Mouse (Mus musculus) gastrocnemius, adult 18-20 months (tissue): Measurements from ENCODE around the gene Stkld1. TPM values are rescaled to one million over a fixed set of nuclear protein-coding genes. Genes with fewer than 3 reads are reported as not detected.

Experiments
- DNase-seq: peaks from one replicate; pipeline ENCODE4 v3.0.0; 2021; ENCODE audit warnings: low spot score
- total RNA-seq, 2 experiments: library from RNA; stranded (reverse); gene quantifications; 2 replicates each; pipeline ENCODE4 v1.2.3; 2021

The Stkld1 gene
- total RNA-seq, 2 experiments from 2014 or later: 0.24 TPM; not detected in 1

DNA sequence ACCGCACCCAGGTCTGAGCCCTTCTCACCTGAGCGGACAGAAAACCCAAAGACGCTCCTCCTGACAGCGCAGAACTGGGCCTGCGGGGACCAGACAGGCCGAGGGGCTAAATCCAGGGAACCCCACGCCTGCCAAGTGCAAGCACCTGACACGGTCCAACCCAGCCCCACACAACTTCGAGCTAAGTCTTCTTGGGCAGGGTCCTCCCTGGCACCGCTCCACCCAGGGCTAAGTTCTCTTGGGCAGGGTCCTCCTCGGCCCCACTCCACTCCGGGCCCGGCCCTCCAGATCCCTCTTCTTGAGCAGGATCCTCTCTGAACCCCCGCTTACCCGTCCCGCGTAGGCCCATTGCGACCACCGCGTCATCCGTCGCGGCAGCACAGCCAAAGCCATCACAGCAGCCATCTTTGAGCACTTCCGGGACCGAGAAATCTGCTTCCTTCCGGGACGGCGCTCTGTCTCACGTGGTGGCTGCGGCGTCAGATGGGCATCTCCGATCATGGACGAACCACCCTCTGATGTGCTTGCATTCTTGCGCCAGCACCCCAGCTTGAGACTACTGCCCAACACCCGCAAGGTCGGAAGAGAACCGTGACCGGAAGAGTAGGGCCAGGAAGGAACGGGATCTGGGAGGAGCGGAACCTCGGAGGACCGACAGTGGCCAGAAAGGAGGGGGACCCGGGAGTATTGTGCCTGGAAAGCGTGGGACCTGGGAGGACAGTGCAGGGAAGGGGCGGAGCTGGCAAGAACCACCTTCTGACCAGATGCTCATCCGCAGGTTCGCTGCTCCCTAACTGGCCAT is 17.7 kb upstream of the Stkld1 start, which contains the start of the genes Surf2 and Surf1:
TSS of gene Surf2 (plus strand) at position 441 of the 802 bp plus-strand sequence.
TSS of gene Surf1 (minus strand) at position 604 of the 802 bp plus-strand sequence.
- DNase-seq: peak; percentile 78

DNA sequence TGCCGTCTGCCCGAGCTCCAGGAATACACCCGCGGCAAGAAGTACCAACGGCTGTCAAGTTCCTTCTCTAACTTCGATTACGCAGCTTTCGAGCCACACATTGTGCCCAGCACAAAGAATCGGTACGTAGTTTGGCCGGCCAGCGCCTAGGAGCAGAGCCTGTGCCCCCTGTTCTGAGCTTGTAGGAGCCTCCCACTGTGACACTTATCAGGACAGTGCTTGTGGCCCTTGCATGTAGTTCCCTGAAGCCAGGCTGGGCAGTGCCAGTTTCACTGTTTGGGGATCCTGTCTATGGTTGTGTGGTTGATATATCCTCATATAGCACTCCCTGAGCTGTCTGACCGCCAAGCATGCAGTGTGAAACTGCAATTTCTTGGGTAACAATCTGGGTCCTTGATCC is 17.1 kb upstream of the Stkld1 start:
- no peak for DNase-seq

DNA sequence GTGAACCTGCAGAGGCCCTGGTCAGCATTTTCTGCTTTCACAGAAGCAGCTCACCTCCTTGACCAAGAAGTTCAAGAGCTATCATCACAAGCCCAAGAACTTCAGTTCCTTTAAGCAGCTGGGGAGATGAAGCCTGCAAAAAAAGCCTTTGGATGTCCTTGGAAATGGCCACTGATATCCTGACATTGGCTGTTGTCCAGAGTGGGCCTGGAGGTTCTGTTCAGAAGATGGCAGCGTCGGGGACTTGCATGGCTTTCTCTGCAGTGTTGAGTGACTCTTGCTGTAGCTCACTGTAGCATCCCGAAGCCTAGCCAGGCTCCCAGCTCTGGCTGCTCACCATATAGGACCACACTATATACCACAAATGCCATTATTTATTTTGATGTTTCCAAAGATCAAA is 14.2 kb upstream of the Stkld1 start:
- DNase-seq: no peak

DNA sequence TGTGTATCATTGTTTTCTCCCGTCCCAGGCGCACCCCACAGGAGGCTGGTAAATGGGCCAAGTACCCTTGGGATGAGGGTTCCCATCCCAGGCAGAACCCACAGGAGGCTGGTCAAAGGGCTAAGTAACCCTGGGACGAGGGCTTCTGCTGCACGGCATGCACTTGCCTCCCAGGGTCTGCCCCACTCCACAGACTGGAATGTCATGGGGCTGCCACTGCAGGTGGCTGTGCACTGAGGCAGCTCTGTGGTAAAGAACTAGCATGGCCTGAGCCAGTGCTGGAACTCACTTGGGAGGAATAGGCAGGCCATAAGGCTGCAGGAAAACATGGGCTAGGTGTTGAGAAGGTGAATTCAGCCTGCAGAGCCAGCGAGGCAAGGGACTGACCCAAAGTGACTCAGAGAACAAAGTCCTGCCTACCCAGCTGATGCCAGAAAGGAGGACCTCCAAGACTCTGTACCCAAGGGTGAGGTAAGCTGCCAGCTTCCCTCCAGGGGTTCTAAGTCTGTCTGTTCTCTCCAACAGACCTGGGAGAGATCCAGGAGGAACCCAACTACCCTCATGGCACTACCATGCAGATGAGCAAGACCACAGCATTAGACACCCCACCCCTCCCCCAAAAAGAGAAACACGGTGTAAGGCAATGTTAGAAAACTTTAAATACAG is 13.5 kb upstream of the Stkld1 start:
- DNase-seq: no peak

DNA sequence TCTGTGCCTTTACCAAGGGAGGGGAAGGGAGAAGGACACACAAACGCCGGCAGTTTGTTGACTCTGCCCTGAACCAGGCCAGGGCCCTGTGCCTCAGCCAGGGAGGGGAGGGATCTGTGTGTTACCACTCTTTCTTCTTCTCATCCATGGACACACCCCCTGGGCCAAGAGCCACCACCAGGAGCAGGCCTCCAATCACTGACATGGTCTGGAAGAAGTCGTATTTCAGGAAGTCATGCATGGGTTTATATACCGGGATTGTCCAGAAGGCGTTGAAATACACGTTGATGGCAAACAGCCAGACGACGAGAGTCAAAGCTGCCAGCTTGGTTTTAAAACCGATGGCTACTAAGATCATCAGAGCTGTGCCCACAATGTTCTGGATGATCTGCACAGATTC is 12.1 kb upstream of the Stkld1 start:
- no peak for DNase-seq

DNA sequence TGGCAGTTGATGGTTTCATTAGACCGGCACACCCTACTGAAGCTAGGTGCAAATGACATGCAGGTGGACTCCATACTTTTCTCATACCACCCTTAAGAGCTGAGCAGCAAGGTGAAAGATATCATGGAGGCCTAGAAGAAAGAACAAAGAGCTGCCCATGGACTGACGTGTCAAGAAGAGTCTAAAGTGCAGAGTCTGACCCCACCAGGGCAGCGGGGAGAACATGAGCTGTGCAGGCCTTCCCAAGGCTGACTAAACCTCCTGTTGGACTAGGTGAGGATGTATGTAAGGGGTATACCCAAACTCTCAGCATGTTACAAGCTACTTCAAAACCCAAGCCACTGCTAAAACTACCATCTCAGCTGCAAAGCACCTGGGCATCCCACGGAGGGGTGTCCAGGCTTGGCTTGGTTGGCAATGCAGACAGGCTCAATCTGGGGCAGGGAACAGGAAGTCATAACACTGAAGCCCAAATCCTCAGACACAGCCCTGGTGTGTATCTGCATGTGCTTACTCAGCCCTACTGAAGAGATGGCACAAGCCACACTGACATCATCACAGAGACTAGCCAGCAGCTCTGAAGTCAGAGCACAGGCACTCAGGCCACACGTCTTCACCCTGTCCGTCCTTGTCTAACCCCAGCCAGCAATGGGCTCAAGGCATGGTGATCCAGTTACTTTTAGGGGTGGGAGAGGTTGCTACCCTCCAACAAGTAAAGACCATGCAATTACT is 5.9 kb upstream of the Stkld1 start:
- DNase-seq: no peak

DNA sequence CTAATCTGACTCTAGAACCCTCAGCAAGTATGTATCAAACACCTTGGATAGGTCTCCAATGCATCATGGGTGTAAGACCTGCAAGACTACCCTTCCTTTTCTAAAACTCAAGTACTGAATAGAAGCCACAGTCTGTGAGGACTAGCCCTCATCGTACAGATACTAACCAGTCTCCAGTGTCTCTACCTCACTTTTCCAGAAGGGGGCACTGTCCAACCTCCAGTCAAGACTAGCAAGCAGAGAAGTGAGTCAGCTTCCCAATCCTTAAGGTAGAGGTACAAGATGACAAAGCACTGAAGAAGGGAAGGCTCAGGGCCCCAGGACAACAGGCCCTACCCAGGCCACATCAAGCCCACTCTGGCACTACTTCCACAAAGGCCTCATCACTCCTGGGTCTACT is 3.5 kb upstream of the Stkld1 start:
- DNase-seq: peak; percentile 64

DNA sequence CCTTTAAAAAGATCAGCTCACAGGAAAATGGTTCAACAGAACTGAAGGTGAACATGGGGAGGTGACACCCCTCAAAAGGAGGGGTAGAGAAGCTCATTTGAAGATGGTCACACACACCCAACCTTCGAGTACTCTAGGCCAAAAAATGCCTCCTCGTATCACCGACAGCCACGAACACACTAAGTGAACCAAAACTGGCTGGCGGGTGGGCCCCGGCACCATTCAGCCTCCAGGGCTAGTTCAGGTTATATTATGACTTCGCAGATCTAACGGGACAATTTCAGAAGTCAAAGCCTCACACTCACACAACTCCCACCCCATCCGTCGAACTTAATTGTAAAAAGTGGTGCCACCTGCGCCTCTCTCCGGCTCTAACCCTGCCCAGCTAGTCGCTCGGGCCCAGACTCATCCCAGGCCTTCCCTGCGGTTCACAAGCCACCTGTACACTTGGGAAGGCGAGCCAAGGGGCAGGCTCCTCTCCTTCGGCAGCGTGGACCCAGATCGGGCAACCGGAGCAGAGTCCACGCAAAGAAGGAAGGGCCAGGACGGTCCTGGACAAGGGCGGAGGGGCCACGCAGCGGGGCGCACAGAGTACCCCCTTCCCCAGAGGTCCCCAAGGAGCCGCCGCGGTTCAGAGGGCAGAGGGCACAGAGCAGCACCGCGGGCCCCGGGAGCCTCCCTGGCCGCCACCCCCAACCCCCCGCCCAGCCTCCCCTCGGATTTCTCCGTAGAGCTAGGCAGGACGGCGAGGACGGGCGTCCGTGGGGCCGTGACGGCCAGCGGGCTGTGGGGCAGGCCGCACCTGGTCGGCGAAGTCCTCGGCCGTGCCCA is 1.2 kb upstream of the Stkld1 start:
- DNase-seq: peak; percentile 21

DNA sequence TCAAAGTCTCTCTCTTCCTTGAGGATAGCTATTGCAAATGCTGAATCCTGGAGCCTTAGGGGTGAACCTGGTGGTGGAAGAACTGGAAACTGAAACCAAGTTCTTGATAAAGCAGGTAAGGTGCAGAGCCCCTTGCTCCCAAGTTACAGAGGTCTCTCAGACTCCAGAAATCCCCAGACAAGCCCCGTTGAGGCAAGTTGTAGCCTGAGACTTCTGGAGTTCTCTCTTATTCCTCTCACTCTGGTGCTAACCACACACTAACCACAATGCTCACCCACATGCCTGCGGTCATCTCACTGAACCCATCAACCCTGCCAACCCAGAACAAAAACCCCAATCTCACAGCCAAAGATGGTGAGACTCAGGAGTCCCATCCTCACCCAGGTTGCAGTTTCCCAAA is 1.4 kb downstream of the Stkld1 start:
- no peak for DNase-seq

DNA sequence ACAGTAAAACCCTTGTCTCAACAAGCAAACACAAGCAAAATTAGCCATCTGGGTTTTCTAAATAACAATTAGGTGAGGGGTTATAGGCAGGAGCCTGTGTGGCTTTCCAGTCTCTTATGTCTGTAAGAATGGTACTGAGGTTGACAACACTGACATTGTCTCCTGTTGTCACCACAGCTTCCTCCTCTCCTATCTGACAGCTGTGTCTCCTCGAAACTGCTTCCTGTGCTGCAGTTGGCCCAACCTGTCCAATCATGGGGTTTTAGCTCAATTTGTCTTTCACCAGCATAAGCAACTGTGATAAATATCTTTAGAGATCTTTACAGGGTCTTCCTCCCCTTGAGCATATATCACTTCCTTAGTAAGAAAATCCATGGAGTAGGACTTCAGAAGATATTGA is 2.6 kb downstream of the Stkld1 start:
- no peak for DNase-seq

DNA sequence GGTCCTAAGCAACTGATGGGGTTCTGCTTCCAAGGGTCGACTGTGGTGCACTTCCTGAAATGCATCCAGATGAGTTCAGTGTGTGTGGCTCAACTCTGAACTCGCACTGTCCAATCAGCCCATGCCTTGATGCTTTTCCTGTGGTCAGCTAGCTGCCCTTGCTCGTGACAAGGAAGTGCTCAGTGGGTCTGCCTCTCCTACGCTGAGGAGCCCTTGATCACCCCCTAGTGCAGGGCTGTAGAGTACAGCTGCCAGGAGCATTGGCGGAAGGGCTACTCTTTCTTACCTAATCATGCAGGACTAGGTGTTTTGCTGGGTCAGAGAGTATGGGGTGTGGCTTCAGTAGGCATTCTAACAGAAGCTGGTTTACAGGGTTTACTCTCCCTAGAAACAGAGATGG is 7.7 kb downstream of the Stkld1 start:
- DNase-seq: no peak

DNA sequence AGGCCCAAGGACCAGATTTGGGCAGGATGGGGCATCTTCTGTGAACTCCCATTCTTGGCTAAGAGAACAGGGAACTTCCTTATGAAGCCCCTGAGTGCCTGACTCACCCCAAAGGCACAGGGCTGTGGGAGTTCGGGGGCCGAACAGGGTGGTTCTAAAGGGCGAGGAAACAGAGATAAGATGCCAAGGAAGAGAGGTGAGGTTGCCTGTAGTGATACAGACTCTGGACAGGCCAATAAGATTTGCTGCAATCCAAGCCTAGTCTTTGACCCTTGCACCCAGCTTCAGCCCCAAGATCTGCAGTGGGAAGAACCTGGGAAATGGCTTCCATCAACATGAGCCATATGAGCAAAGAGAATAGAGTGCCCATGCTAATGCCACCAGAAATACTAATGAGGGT is 9.4 kb downstream of the Stkld1 start:
- DNase-seq: no peak

DNA sequence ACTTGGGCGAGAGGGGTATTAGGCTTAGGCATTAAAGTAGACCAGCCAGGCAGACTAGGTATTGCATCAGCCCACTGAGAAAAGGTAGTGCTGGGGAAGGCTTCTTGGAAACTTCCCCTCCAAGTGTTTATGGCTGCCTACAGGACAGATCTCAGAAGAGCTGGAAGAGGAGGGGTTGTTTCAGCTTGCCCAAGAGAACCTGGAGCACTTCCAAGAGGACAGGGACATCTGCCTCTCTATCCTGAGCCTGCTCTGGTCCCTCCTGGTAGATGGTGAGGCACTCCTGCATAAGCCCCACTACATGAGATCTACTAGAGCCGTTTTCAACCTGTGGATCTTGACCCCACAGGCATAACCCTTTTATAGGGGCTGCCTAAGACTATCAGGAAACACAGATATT is 16.6 kb downstream of the Stkld1 start:
- no peak for DNase-seq

DNA sequence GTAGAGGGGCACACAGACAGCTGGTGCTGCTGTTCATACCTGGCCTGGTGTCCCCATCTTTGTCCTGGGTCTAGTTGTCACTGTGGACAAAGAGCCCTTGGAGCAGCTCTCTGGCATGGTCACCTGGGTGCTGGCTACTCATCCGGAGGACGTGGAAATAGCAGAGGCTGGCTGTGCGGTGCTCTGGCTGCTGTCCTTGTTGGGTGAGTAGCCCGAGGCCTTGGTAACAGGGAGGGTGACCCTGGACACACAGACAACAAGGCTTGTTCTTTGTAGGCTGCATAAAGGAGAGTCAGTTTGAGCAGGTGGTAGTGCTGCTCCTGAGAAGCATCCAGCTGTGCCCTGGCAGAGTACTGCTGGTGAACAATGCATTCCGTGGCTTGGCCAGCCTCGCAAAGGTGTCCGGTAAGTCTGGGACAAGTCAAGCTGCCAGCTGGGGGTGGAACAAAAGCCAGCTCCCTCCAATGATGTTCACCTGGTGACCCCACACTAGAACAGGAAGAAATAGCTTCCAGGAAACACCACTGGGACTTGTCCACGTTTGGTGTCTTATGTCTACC is 17.6 kb downstream of the Stkld1 start:
- no peak for DNase-seq

DNA sequence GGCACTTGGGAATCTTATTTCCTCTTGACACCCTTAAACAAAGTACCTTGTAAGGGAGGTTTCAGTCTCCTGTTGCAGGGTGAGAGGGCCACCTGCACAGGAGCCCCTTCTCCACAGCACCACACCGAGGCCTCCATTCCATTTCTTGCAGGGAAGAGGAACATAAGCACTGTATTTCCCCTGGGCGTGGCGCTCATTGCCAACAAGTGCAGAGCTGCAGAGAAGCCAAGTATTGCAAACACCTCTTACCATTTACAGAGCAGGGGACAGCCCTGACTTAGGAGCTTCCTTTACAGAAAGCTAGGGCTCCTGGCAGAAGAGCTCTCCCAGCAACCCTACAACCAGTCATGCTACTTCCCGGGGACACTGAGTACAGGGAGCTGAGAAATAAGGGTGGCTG is 18.3 kb downstream of the Stkld1 start:
- DNase-seq: no peak

DNA sequence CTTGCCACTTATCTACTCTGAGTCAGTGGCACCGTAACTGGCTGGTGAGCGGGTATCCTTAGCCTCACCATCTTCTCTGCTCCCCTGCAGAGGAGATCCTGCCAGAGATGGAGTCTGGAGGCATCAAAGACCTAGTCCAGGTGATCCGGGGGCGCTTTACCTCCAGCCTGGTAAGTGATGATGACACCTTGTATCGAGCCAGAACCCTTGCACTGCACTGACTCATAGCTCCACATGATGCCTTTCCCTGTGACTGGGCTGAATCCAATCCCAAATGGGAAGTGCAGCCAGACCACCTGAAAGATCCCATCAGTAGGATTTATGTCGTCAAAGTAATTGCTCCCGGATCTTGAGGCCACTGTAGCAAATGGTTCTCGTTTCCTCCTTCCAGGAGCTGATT is 19.0 kb downstream of the Stkld1 start:
- DNase-seq: no peak

DNA sequence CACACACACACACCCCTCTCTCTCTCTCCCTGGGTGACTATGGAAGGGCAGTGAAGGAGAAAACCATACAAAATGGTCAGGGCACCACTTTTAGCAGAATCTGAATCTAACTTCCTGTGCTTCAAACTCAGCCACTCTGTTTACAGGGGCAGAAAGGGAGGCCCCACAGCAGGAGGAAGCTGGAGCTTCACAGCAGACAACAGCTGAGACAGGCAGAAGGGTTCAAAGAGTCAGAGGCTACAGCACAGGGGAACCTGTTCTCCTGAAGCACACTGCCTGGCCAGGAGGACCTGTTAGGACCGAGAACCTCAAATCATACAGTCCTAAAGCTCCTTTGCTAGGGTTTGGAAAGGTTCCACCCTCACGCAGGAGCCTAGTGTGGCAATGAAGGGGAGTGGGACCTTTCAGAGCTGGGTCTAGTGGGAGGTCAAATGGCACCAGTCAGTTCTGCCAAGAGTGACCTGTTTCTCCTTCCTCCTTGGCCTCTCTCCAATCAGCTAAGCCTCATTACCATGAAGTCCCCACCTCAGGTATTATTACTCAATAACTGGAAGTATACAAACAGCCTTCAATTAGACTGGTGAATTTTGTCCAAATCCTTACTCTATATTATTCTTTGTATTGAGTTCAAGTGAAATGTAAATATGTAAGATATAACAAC is 21.0 kb downstream of the Stkld1 start:
- DNase-seq: no peak

DNA sequence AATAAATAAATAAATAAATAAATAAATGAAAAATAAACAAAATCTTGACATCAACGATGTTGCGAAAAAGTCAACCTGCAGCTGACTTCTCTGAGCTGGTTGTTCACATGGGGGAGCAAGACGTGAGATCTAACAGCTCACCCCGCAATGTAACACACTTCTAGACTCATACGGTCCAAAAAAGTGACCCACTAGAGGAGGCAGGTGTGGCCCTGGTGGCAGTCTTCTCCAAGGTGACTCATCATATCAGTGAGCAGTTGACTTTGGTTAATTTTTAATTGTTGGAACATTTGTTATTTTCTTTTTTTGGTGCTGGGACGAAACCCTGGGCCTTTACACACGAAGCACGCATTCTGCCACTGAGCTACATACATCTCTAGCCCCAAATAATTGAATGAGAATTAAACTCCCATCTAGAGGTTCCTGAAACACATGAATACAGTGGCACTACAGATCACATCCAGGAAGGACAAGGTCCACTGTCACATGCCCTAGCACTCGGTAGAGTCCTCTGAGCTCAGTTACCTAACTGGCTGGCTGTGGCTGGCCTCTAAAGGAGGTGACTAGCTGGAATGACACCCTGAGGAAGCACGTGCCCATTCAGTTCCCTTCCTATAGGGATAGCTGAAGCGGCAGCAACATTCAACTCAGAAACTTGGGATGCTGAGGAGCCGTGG is 23.1 kb downstream of the Stkld1 start:
- no peak for DNase-seq

DNA sequence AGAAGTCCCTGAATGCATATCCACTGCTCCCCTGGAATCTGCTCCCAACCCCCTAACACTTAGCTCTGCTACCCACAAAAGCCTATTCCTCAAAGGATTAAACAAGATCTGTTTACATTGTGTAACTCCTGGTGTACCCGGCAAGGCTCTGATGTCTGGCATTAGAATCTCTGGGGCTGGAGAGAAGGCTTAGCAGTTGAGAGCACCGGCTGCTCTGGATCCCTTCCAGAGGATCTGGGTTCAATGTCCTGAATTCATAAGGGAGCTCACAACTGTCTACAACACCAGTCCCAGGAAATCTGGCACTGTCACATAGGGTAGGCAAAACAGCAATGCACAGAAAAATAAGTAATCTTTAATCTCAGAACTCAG is 23.6 kb downstream of the Stkld1 start:
- no peak for DNase-seq

DNA sequence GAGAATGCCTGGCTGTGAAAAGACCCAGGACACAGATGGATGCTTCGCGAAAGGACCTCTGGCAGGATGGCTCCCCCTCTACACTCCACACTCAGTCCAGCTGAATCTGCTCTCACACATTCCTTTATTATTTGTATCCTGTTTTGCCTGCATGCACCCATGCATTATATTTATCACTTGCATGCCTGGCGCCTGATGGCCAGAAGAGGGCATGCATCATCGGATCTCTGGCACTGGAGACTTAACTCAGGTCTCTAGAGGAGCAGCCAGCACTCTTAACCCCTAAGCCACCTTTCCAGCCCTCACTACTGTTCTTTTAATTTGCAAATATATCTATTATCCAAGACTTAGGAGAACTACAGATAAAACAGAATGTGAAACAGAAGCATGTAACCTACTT is 26.9 kb downstream of the Stkld1 start:
- DNase-seq: no peak
